Mouse (Mus musculus): ENCODE measurements at regions not wholly inside any gene's neighbourhood (a gene's known extent, or its start where the extent isn't known, plus 50 kb on each side); places are given as distances from the start of the nearest gene placed in this dataset.

DNA sequence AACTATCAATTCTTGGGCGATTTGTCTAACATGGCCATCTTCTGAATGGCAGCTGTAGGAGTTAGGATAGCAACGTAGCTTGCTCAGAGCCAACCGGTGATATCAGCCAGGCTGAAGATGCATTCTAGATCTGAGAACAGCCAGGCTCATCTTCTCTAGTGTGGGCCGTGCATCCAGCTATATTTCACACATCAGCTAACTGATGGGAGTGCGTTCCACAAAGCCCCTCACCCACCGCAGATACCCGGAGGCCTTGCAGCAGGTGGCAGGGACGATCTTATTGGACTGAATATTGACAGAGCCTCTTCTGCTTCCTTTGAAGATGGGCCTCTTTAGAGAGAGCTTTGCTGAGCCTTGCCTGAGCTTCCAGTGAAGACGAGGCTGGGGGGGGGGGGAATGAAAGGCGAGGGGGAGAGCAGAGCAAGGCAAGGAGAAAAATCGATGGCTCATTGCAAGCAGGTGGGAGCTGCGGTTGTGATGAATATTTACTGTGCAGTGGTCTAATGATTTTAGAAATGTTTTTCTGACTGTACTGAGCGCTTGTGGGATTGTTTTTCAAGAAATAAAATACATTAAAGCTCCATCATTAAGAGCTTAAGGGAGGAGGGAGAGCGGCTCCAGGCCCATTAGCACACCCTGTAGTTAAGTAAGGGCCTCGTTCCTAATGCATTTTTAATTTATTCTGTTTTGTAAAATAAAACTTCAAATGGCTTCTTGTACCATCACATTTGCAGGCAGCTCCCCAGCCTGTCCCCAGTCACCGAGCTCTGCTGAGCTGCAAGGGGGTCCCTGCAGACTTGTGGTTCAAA lies 97.8 kb upstream of the Kcnd3 start:
- Histone ChIP-seq H3K27me3 (ENCODE audit: control insufficient read depth, insufficient read depth, low read length) (no peaks in the 10 kb centered on the region), H3K4me3 (ENCODE audit: low read length) (no peak overlapping the region), H3K4me2 (replicated peaks; ENCODE audit: low read depth, low read length) (no peak overlapping the region), H3K36me3 (ENCODE audit: control insufficient read depth, insufficient read depth, low read length) (no peaks in the 10 kb centered on the region), H3K27ac (ENCODE audit: low read depth, low read length) (no peak overlapping the region), H3K4me1 (ENCODE audit: control insufficient read depth, insufficient read depth, low read length) (no peaks in the 10 kb centered on the region), H3K9me3 (ENCODE audit: control insufficient read depth, low read length) (no peaks in the 10 kb centered on the region), H3K9ac (ENCODE audit: low read depth, low read length) (no peak overlapping the region)
- ATAC-seq (ENCODE audit: low FRiP score, low TSS enrichment): no peak
- WGBS: 69% methylated on average over 15 of the region's 16 CpGs

DNA sequence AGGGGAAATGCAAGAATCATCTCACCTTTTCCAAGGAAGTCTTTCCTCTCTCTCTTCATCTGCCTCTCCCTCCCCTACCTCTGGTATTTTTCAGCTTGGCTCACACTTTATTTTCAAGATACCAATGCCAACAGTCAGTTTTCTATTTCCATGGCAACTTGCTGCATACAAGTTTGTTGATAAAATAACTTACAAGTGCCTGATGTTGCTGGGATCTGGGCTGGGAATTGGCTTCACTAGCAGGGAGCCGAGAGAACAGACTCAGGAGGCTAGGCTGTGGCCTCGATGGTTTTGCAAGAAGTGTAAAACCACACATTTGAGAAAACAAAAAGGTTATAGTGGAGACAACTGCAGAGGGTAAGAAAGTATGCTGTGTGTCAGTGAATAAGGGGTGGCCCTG lies 94.6 kb upstream of the Kcnd3 start:
- ATAC-seq (ENCODE audit: low FRiP score, low TSS enrichment): no peak
- H3K36me3 ChIP-seq (ENCODE audit: control insufficient read depth, insufficient read depth, low read length): no peaks in the 10 kb centered on the region
- H3K4me2 ChIP-seq (replicated peaks; ENCODE audit: low read depth, low read length): no peak overlapping the region

DNA sequence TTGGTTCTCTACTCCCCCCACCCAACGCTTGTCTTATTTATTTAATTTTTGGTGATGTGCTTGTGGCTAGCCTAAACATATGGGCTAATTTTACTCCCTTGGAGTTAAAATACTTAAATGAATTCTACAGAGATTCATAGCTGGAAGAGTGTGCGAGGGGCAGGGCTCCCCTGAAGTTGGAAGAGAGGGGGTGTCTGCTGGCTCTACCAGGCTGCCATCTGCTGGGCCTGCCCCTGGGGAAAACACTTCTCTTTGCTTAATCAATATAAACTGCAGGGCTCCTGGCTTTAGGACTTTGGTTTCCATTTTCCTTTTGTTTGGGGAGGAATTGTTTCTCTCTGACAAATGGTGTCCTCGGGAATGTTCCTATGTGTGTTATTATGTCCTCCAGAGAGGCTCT lies 92.5 kb upstream of the Kcnd3 start:
- no peak for ATAC-seq (ENCODE audit: low FRiP score, low TSS enrichment)
- no peaks in the 10 kb centered on the region for H3K4me1 ChIP-seq (ENCODE audit: control insufficient read depth, insufficient read depth, low read length)
- H3K4me2 ChIP-seq (replicated peaks; ENCODE audit: low read depth, low read length): no peak overlapping the region
- H3K27me3 ChIP-seq (ENCODE audit: control insufficient read depth, insufficient read depth, low read length): no peaks in the 10 kb centered on the region
- 55% methylated on average over 3 of the region's 3 CpGs for WGBS
- H3K9ac ChIP-seq (ENCODE audit: low read depth, low read length): no peak overlapping the region
- no peak overlapping the region for H3K27ac ChIP-seq (ENCODE audit: low read depth, low read length)
- no peaks in the 10 kb centered on the region for H3K36me3 ChIP-seq (ENCODE audit: control insufficient read depth, insufficient read depth, low read length)
- no peaks in the 10 kb centered on the region for H3K9me3 ChIP-seq (ENCODE audit: control insufficient read depth, low read length)
- H3K4me3 ChIP-seq (ENCODE audit: low read length): no peak overlapping the region

More for the DNA sequence above, 94.6 kb upstream of the Kcnd3 start:
- Histone ChIP-seq H3K4me3 (ENCODE audit: low read length) (no peak overlapping the region), H3K9me3 (ENCODE audit: control insufficient read depth, low read length) (no peaks in the 10 kb centered on the region), H3K9ac (ENCODE audit: low read depth, low read length) (no peak overlapping the region), H3K4me1 (ENCODE audit: control insufficient read depth, insufficient read depth, low read length) (no peaks in the 10 kb centered on the region), H3K27ac (ENCODE audit: low read depth, low read length) (no peak overlapping the region), H3K27me3 (ENCODE audit: control insufficient read depth, insufficient read depth, low read length) (no peaks in the 10 kb centered on the region)
- WGBS: 64% methylated on average over 2 of the region's 2 CpGs

DNA sequence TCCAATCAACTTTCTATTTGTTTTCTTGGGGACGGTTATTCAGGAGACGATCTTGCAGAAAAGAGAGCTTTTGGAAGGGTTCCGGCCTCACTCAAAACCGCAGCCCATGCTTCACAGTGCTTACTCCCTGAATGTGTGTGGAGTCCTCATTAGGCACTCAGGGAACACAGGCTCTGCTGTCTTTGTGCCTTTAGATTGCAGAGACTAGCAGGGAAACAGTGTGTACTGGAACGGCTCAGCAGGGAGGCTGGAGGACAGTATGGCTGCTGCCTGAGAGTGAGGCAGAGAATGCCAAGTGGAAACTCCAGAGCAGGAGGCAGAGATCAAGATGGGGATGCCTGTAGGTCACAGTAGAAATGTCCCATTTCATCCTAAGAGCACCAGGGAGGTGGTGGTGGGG lies 87.4 kb upstream of the Kcnd3 start:
- no peaks in the 10 kb centered on the region for H3K4me1 ChIP-seq (ENCODE audit: control insufficient read depth, insufficient read depth, low read length)
- H3K4me2 ChIP-seq (replicated peaks; ENCODE audit: low read depth, low read length): no peak overlapping the region
- no peak overlapping the region for H3K4me3 ChIP-seq (ENCODE audit: low read length)
- H3K9ac ChIP-seq (ENCODE audit: low read depth, low read length): no peak overlapping the region
- H3K36me3 ChIP-seq (ENCODE audit: control insufficient read depth, insufficient read depth, low read length): no peaks in the 10 kb centered on the region
- no peak overlapping the region for H3K27ac ChIP-seq (ENCODE audit: low read depth, low read length)
- no peak for ATAC-seq (ENCODE audit: low FRiP score, low TSS enrichment)
- no peaks in the 10 kb centered on the region for H3K27me3 ChIP-seq (ENCODE audit: control insufficient read depth, insufficient read depth, low read length)
- no peaks in the 10 kb centered on the region for H3K9me3 ChIP-seq (ENCODE audit: control insufficient read depth, low read length)
- WGBS: 84% methylated on average over 5 of the region's 5 CpGs

DNA sequence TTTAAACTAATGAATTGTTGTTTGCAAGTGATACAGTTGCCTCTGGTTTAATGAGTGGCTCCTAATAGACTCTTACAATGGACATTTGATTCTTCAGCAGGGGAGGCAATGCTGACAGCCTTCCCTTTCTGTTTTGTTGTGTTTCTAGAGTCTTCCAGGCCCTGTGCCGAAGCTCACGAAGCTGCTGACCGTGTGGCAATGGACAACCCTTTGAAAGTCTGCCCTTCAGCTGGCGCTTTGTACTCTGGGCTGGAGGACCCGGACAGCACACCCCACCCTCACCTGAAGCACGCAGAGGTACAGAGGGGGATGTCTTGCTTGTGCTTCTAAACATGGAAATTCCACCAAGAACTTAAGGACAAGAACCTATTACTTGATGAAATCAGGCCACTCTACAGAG lies 85.3 kb upstream of the Kcnd3 start:
- H3K4me2 ChIP-seq (replicated peaks; ENCODE audit: low read depth, low read length): no peak overlapping the region
- H3K4me1 ChIP-seq (ENCODE audit: control insufficient read depth, insufficient read depth, low read length): no peaks in the 10 kb centered on the region
- no peak overlapping the region for H3K9ac ChIP-seq (ENCODE audit: low read depth, low read length)
- no peaks in the 10 kb centered on the region for H3K36me3 ChIP-seq (ENCODE audit: control insufficient read depth, insufficient read depth, low read length)
- ATAC-seq (ENCODE audit: low FRiP score, low TSS enrichment): no peak
- H3K9me3 ChIP-seq (ENCODE audit: control insufficient read depth, low read length): no peaks in the 10 kb centered on the region
- H3K27me3 ChIP-seq (ENCODE audit: control insufficient read depth, insufficient read depth, low read length): no peaks in the 10 kb centered on the region
- H3K27ac ChIP-seq (ENCODE audit: low read depth, low read length): no peak overlapping the region
- no peak overlapping the region for H3K4me3 ChIP-seq (ENCODE audit: low read length)
- WGBS: 91% methylated on average over 6 of the region's 6 CpGs

DNA sequence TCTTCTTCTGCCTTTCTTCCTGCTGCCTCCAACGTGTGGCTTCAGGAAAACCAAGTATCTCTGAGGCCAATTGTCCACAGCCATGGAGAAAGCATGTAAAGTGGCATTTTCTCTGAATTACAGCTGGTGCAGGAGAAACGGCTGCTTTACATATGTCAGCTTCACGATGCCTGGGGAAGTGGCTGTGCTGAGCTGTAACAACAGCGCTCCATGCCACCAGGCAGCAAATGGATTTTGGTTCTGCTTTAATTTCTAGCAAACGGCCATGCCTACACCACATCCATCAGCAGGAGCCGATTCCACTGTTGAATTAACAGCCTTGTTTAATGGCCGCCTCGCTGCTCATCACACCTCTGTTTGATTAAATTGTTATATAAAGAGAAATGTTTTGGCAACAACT lies 84.2 kb upstream of the Kcnd3 start:
- no peak overlapping the region for H3K9ac ChIP-seq (ENCODE audit: low read depth, low read length)
- no peaks in the 10 kb centered on the region for H3K9me3 ChIP-seq (ENCODE audit: control insufficient read depth, low read length)
- H3K27ac ChIP-seq (ENCODE audit: low read depth, low read length): no peak overlapping the region
- H3K27me3 ChIP-seq (ENCODE audit: control insufficient read depth, insufficient read depth, low read length): no peaks in the 10 kb centered on the region
- H3K4me2 ChIP-seq (replicated peaks; ENCODE audit: low read depth, low read length): no peak overlapping the region
- no peak for ATAC-seq (ENCODE audit: low FRiP score, low TSS enrichment)
- H3K4me1 ChIP-seq (ENCODE audit: control insufficient read depth, insufficient read depth, low read length): peaks cover 6% of the 10 kb centered on the region; the same call in 1 of the 2 replicates
- 81% methylated on average over 8 of the region's 8 CpGs for WGBS
- H3K36me3 ChIP-seq (ENCODE audit: control insufficient read depth, insufficient read depth, low read length): no peaks in the 10 kb centered on the region
- no peak overlapping the region for H3K4me3 ChIP-seq (ENCODE audit: low read length)

DNA sequence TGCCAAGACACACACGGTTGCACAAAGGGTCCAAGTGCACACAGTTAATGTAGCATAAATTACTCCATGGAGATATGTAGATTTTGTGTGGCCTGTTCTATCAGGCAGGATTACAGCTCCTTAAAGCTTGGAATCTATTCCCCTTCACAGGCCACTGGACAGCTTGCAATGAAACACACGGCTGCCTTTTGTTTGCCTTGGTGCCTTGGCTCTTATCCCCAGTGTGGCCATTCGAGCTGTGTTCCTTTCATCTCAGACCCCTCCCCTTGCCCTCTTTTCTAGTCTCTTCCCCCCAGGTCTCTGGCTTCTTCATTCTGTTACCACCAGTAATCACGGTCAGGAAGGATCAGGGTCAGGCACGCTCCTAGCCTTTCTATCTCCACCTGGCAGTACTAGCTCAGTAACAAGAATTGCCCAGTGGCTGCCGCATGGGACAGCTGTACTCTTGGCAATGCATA lies 79.7 kb upstream of the Kcnd3 start:
- ATAC-seq (ENCODE audit: low FRiP score, low TSS enrichment): peak; percentile 79
- Histone ChIP-seq H3K9ac (ENCODE audit: low read depth, low read length) (no peak overlapping the region), H3K9me3 (ENCODE audit: control insufficient read depth, low read length) (no peaks in the 10 kb centered on the region), H3K4me1 (ENCODE audit: control insufficient read depth, insufficient read depth, low read length) (peaks cover 16% of the 10 kb centered on the region; the same call in 1 of the 2 replicates), H3K4me2 (replicated peaks; ENCODE audit: low read depth, low read length) (no peak overlapping the region), H3K36me3 (ENCODE audit: control insufficient read depth, insufficient read depth, low read length) (no peaks in the 10 kb centered on the region), H3K4me3 (ENCODE audit: low read length) (no peak overlapping the region), H3K27ac (ENCODE audit: low read depth, low read length) (peak overlapping the region; percentile 7; the same call in 1 of the 2 replicates), H3K27me3 (ENCODE audit: control insufficient read depth, insufficient read depth, low read length) (no peaks in the 10 kb centered on the region)
- 20% methylated on average over 6 of the region's 6 CpGs for WGBS

DNA sequence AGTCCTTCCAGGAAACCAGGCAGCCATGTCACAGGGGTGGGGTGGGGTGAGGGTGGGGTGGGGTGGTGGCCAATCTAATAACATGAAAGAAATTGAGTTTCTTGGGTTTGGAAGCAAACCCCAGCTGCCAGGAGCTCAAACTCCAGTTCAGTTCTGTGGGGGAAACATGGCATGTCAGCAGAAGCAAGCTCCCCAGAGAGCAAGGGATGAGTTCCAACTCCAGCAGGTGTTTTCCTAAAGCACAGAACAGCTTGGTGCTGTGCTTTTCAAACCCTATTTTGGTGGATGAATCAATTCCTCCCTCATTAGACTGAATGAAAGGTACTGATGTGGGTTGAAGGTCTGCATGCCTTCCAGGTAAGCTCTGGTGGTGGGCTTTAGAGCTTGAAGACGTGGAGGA lies 77.8 kb upstream of the Kcnd3 start:
- no peaks in the 10 kb centered on the region for H3K9me3 ChIP-seq (ENCODE audit: control insufficient read depth, low read length)
- no peak overlapping the region for H3K27ac ChIP-seq (ENCODE audit: low read depth, low read length)
- no peak overlapping the region for H3K9ac ChIP-seq (ENCODE audit: low read depth, low read length)
- ATAC-seq (ENCODE audit: low FRiP score, low TSS enrichment): no peak
- H3K4me1 ChIP-seq (ENCODE audit: control insufficient read depth, insufficient read depth, low read length): peaks cover 16% of the 10 kb centered on the region; the same call in 1 of the 2 replicates
- no peak overlapping the region for H3K4me2 ChIP-seq (replicated peaks; ENCODE audit: low read depth, low read length)
- no peak overlapping the region for H3K4me3 ChIP-seq (ENCODE audit: low read length)
- 71% methylated on average over 1 of the region's 1 CpGs for WGBS
- no peaks in the 10 kb centered on the region for H3K36me3 ChIP-seq (ENCODE audit: control insufficient read depth, insufficient read depth, low read length)
- no peaks in the 10 kb centered on the region for H3K27me3 ChIP-seq (ENCODE audit: control insufficient read depth, insufficient read depth, low read length)

DNA sequence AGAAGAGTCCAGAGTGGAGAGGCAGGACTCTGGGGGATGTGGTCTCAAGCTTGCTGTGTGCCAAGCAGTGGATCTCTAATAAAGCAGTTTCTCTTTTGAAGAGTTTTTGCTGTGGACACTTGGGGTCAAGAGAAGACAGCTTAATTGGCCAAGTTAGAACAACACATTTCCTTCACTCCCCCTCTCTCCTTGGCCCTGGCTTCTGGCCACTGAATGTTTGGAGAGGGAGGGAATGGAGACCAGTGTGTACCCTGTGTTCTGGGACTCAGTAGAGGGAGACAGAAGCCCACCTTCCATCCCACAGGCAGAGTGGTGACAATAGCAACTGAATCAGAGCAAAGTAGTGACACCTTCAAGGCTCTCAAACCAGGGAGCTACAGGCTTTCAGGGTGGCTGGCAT lies 77.3 kb upstream of the Kcnd3 start:
- Histone ChIP-seq H3K9ac (ENCODE audit: low read depth, low read length) (no peak overlapping the region), H3K27me3 (ENCODE audit: control insufficient read depth, insufficient read depth, low read length) (no peaks in the 10 kb centered on the region)

More for the DNA sequence above, 77.3 kb upstream of the Kcnd3 start:
- Histone ChIP-seq H3K4me1 (ENCODE audit: control insufficient read depth, insufficient read depth, low read length) (peaks cover 16% of the 10 kb centered on the region; the same call in 1 of the 2 replicates), H3K4me3 (ENCODE audit: low read length) (no peak overlapping the region), H3K4me2 (replicated peaks; ENCODE audit: low read depth, low read length) (no peak overlapping the region), H3K36me3 (ENCODE audit: control insufficient read depth, insufficient read depth, low read length) (no peaks in the 10 kb centered on the region), H3K9me3 (ENCODE audit: control insufficient read depth, low read length) (no peaks in the 10 kb centered on the region), H3K27ac (ENCODE audit: low read depth, low read length) (no peak overlapping the region)
- ATAC-seq (ENCODE audit: low FRiP score, low TSS enrichment): no peak
